Mouse (Mus musculus): Measurements from ENCODE around the gene AI661453.

GRCm38 (mm10) chr17:47492731-47493130 lies 56.3 kb downstream of the AI661453 start:
- no peak for TF ChIP-seq POLR2A (IDR thresholded peaks at IDR 0.05; ENCODE audit: control insufficient read depth in 1 of 2, insufficient read depth in 1 of 2, low read depth in 1 of 2, low read length in 2 of 2, poor library complexity in 1 of 2)
- no peak for TF ChIP-seq MAX (IDR thresholded peaks at IDR 0.05; ENCODE audit: low read length)
